Mouse (Mus musculus): Measurements from ENCODE around the gene Sox30.

- no peak for TF ChIP-seq POLR2A (IDR thresholded peaks at IDR 0.05; ENCODE audit: control insufficient read depth, low read depth, low read length)
- TF ChIP-seq CTCF (IDR thresholded peaks at IDR 0.05; ENCODE audit: control insufficient read depth, insufficient read depth, insufficient replicate concordance, low read depth, low read length) = no peak
These were observed 52.8 kb downstream of the Sox30 start for GRCm38 (mm10) chr11:46032956-46033355.

All from testis, adult 2 months (tissue).